Mouse (Mus musculus) spleen, adult 12 weeks (tissue): Measurements from ENCODE around the gene H2-Ke6.
"Not testable (repeated sequence)": the region's sequence is repeated elsewhere in the genome, so short reads cannot be mapped to it uniquely, and the experiment has no call there.

ENCODE experiments used
- DNase-seq: peaks from one replicate; pipeline ENCODE4 v3.0.0; 2022; ENCODE audit warnings: low spot score

H2-Ke6 gene

GRCm38 (mm10) chr17:34029150-34029889 lies 1.5 kb upstream of the H2-Ke6 start:
- DNase-seq: no peak

GRCm38 (mm10) chr17:34028501-34029149 lies 765 bp upstream of the H2-Ke6 start:
- no peak for DNase-seq

- peak; percentile 53 for DNase-seq
These were observed 774 bp downstream of the H2-Ke6 start for GRCm38 (mm10) chr17:34026917-34027655.

- DNase-seq: no peak
These were observed 1.6 kb downstream of the H2-Ke6 start for GRCm38 (mm10) chr17:34026221-34026620.

- DNase-seq: no peak
These were observed 2.1 kb downstream of the H2-Ke6 start for GRCm38 (mm10) chr17:34025756-34026151.

GRCm38 (mm10) chr17:34024861-34025755 lies 2.8 kb downstream of the H2-Ke6 start:
- DNase-seq: no peak

GRCm38 (mm10) chr17:34024317-34024821 lies 3.5 kb downstream of the H2-Ke6 start, which contains the start of gene Ring1:
Gene Ring1 (minus strand): TSS chr17:34024680.
- DNase-seq: peak; percentile 73

- no peak for DNase-seq
These were observed 4.2 kb downstream of the H2-Ke6 start for GRCm38 (mm10) chr17:34023678-34024077.

GRCm38 (mm10) chr17:34022987-34023386 lies 4.9 kb downstream of the H2-Ke6 start:
- DNase-seq: no peak

- DNase-seq: no peak
These were observed 5.5 kb downstream of the H2-Ke6 start for GRCm38 (mm10) chr17:34022414-34022783.

GRCm38 (mm10) chr17:34021539-34022413 lies 6.1 kb downstream of the H2-Ke6 start:
- DNase-seq: no peak

- DNase-seq: no peak
These were observed 14.4 kb downstream of the H2-Ke6 start for GRCm38 (mm10) chr17:34013436-34013835.

- no peak for DNase-seq
These were observed 17.7 kb downstream of the H2-Ke6 start for GRCm38 (mm10) chr17:34010156-34010555.

- DNase-seq: no peak
These were observed 21.3 kb downstream of the H2-Ke6 start for GRCm38 (mm10) chr17:34006570-34006969.

- peak; percentile 54 for DNase-seq
These were observed 24.4 kb downstream of the H2-Ke6 start for GRCm38 (mm10) chr17:34003426-34003825.

- DNase-seq: not testable (repeated sequence)
These were observed 27.1 kb downstream of the H2-Ke6 start for GRCm38 (mm10) chr17:34000796-34001195.

- DNase-seq: peak; percentile 86
These were observed 27.7 kb downstream of the H2-Ke6 start, which contains the start of gene H2-K1 for GRCm38 (mm10) chr17:34000150-34000537. Gene H2-K1 (minus strand): TSS chr17:34000347.

GRCm38 (mm10) chr17:33999341-34000149 lies 28.3 kb downstream of the H2-Ke6 start:
- peak; percentile 35 for DNase-seq

GRCm38 (mm10) chr17:33998697-33999096 lies 29.2 kb downstream of the H2-Ke6 start:
- peak; percentile 31 for DNase-seq

GRCm38 (mm10) chr17:33997025-33997424 lies 30.8 kb downstream of the H2-Ke6 start:
- DNase-seq: not testable (repeated sequence)
